ENCODE assay signal across 10 mouse cellular contexts in the genomic region with DNA sequence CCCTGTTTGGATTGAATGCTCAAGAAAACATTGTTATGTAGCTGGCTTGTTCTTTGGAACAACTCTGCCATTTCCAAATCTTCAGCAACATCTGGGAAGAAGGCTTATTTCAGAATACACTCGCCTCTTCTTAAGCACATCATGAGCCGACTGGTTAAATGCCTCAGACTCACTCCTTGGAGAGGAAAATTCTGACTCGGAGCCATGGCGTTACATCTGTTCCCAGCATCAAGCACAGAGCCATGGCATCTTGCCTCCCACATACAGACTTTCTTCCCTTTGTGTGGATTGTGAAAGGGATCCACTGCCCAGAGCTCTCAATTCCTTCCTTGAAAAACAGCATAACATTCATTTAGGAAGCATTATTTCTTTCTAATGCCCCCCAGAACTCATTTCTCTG.
DNase-seq lines count a peak whose midpoint lies in the region; ATAC-seq lines count a peak whose summit lies in the region.
"Had no signal": no experiment of that assay in that cellular context is flagged by ENCODE, and none has a peak within 500 bp of the region (broad histone marks: within the 10 kb centered on the region; RNA-seq: fewer than 3 reads in every experiment).

No protein-coding gene starts in this region.

- H3K4me2 ChIP-seq in hindbrain, embryonic 14.5 days (replicated peaks) = no peak overlapping the region
- no peak overlapping the region for H3K4me2 ChIP-seq in hindbrain, embryonic 12.5 days (replicated peaks)
- H3K4me2 ChIP-seq: embryonic facial prominence, embryonic 13.5 days; neural tube, embryonic 12.5 days had no signal

- H3K27ac ChIP-seq in hindbrain, embryonic 14.5 days = peak overlapping the region; percentile 51
- no peak overlapping the region for H3K27ac ChIP-seq in hindbrain, embryonic 12.5 days
- H3K27ac ChIP-seq: embryonic facial prominence, embryonic 13.5 days; neural tube, embryonic 12.5 days had no signal

- no peak overlapping the region for H3K4me3 ChIP-seq in hindbrain, embryonic 14.5 days (replicated peaks; ENCODE audit: low read length)
- no peak overlapping the region for H3K4me3 ChIP-seq in hindbrain, embryonic 12.5 days
- H3K4me3 ChIP-seq: embryonic facial prominence, embryonic 13.5 days; neural tube, embryonic 12.5 days had no signal

- ATAC-seq in hindbrain, embryonic 14.5 days (ENCODE audit: low FRiP score) = no peak
- ATAC-seq in hindbrain, embryonic 12.5 days (ENCODE audit: low FRiP score) = no peak

- H3K9me3 ChIP-seq in hindbrain, embryonic 14.5 days (ENCODE audit: control insufficient read depth, low read length) = no peaks in the 10 kb centered on the region
- H3K9me3 ChIP-seq in hindbrain, embryonic 12.5 days (replicated peaks) = no peaks in the 10 kb centered on the region
- H3K9me3 ChIP-seq: embryonic facial prominence, embryonic 13.5 days; neural tube, embryonic 12.5 days had no signal

- no peaks in the 10 kb centered on the region for H3K36me3 ChIP-seq in hindbrain, embryonic 14.5 days (replicated peaks; ENCODE audit: control insufficient read depth, insufficient read depth)
- no peaks in the 10 kb centered on the region for H3K36me3 ChIP-seq in hindbrain, embryonic 12.5 days
- H3K36me3 ChIP-seq: embryonic facial prominence, embryonic 13.5 days; neural tube, embryonic 12.5 days had no signal

- no peaks in the 10 kb centered on the region for H3K4me1 ChIP-seq in hindbrain, embryonic 14.5 days (replicated peaks; ENCODE audit: control insufficient read depth, insufficient read depth, low read length)
- no peaks in the 10 kb centered on the region for H3K4me1 ChIP-seq in hindbrain, embryonic 12.5 days
- H3K4me1 ChIP-seq: neural tube, embryonic 12.5 days had no signal

- DNase-seq in hindbrain, embryonic 14.5 days (ENCODE audit: low spot score) = no peak
- peak; percentile 32 to 44 for DNase-seq in gastrocnemius, adult 8-10 months (ENCODE audit: low spot score in 2 of 2)
- peak; percentile 78 for DNase-seq in layer of hippocampus, adult 9-11 months
- DNase-seq in right cerebral cortex, adult 2 months (ENCODE audit: low spot score in 2 of 2) = peak; percentile 56 to 73
- no peak for DNase-seq in spleen, postnatal 36 days (ENCODE audit: low spot score in 2 of 2)
- no peak for DNase-seq in embryo, embryonic 9.5 days (ENCODE audit: extremely low spot score)
- DNase-seq in MN1 (ENCODE audit: low spot score) = no peak

- WGBS in hindbrain, embryonic 14.5 days = 55% methylated on average over 4 of the region's 4 CpGs
- 76% methylated on average over 4 of the region's 4 CpGs for WGBS in hindbrain, embryonic 12.5 days

- H3K9ac ChIP-seq in hindbrain, embryonic 14.5 days = no peak overlapping the region
- no peak overlapping the region for H3K9ac ChIP-seq in hindbrain, embryonic 12.5 days
- H3K9ac ChIP-seq: embryonic facial prominence, embryonic 13.5 days; neural tube, embryonic 12.5 days had no signal

- H3K27me3 ChIP-seq in hindbrain, embryonic 14.5 days (ENCODE audit: control insufficient read depth, insufficient read depth, low read length) = no peaks in the 10 kb centered on the region
- H3K27me3 ChIP-seq in hindbrain, embryonic 12.5 days = no peaks in the 10 kb centered on the region
- H3K27me3 ChIP-seq: embryonic facial prominence, embryonic 13.5 days; neural tube, embryonic 12.5 days had no signal

Comparison
In these comparisons a context has a peak if more than half of its experiments do, and no peak if none do; other contexts are left out.
1. DNase-seq: peak in gastrocnemius, adult 8-10 months (2 of 2), layer of hippocampus, adult 9-11 months (single experiment) and right cerebral cortex, adult 2 months (2 of 2); none in hindbrain, embryonic 14.5 days (single experiment), spleen, postnatal 36 days (0 of 2), embryo, embryonic 9.5 days (single experiment) and MN1 (single experiment).